Mouse (Mus musculus) granulocyte monocyte progenitor cell, adult 5-6 weeks (primary cell): ENCODE results near the gene Odf3. TPM values are rescaled to one million over a fixed set of nuclear protein-coding genes. Genes with fewer than 3 reads are reported as not detected.
A peak's percentile ranks its signal among the peaks of the same experiment; 100 is the strongest.

Source experiments
- ATAC-seq: replicated peaks from 2 replicates; pipeline ENCODE4 v1.8.0; 2016; ENCODE audit warnings: mild to moderate bottlenecking, moderate TSS enrichment, inconsistent platforms; ENCODE audit not compliant: poor library complexity, severe bottlenecking
- total RNA-seq, 2 experiments: library from RNA; stranded (forward) in 1 of 2; stranded (reverse) in 1 of 2; fragments of 200-712, 200-1000 nt in 1 of 2; fragments of >200 nt in 1 of 2; fragmentation: Nextera tagmentation in 1 of 2; gene quantifications; 2 replicates each; pipeline ENCODE4 v1.2.3; 2014 to 2017

The Odf3 gene
- total RNA-seq, 2 experiments from 2014 or later: not detected

DNA sequence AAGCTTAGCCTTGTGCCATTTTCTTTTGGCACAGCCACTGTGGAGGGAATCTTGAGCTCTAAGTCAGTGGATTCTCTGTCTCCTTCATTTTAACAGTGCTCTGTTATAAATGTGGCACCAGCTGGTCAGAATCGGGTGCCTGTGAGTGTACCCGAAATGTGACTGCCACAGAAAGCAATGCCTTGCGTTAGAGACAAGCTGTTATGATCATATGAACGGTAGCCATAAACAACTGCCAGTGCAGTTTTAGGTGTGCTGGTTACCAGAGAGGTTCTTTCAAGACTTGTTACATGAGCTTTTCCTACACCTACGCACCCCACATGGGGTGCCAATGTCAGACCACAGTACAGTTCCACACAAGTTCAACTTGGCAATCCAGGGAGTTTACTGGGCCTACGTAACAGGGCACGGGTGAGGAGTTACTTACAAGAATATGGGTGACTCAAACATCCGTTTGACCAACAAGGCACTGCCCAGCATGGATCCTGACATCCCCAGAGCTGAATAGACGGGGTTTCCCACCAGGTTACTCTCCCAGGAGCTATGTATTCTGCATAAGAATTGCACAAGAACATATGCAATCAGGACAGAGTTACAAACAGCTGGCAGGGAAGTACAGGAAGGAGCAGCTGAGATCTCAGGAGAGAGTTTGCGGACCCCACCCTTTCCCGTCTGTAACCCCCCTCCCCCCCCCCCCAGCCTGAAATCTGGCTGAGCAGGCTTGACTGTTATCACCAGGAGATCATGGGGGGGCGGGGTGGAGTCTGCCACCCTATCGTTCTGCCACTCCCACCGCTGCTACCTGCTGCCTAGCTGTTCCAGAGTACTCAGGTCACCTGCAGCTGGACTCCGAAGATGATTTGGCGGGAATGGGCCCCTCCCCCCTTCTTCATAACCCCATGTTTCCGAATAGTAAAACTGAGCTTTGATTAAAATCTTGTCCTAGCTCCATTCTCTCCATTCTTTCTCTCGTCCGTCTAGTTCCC is 6.6 kb upstream of the Odf3 start:
- no peak for ATAC-seq

DNA sequence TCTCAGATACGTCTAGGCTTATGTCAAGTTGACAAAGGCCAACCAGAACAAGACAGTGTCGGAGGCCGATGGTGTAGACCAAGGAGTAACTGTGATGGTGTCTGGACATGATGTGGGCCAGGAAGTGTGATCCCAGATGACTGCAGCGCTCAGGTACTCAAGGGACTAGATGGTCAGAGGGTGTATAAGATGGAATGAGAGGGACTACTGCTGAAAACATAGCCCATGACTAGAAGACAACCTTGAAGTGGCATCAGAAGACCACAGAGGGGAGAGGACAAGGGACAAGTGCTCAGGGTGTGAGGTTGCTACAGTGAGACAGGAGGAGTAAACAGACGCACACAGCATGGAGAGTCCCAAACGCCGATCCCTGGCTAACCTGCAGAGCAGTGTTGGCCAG is 3.8 kb upstream of the Odf3 start:
- no peak for ATAC-seq

DNA sequence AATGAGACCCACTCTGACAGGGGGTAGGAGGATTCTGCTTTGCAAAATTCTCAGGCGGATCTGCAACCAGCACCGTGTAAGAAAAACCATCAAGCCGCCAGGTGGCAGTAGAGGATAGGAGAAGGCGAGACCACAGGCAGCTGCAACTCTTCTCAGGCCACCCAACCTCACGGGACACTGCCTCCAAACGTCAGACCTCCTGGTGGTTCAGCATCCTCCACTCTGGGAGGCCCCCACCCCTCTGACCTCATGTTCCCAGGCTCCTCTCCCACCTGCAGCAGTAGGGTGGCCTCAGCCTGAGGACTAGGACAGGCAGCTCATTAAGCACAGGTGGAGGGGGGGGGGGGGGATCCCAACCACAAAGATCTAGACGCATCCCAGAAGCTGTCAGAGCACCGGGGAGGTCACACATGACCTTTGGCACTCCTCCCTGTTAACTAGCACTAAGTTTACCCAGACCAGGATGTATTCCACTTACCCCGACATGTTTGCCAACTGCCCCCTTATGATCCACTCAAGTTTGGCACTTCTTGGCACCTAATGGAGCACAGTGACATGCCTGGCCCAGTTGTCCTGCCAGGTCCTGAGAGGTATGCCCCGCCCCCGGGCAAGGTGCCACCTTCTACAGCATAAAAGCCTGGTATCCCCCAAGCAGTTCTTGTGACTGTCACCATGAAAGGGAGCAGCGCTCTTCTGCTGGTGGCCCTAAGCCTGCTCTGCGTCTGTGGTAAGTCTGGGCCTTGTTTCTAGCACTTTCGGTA is 2.5 kb upstream of the Odf3 start, which contains the start of gene Scgb1c1:
Gene Scgb1c1, plus strand, starts transcription at position 643 of the 761 bp plus-strand sequence.
- peak; percentile 91 for ATAC-seq

- no peak for ATAC-seq
These were observed 1.9 kb upstream of the Odf3 start for GRCm38 (mm10) chr7:140845683-140846082.

DNA sequence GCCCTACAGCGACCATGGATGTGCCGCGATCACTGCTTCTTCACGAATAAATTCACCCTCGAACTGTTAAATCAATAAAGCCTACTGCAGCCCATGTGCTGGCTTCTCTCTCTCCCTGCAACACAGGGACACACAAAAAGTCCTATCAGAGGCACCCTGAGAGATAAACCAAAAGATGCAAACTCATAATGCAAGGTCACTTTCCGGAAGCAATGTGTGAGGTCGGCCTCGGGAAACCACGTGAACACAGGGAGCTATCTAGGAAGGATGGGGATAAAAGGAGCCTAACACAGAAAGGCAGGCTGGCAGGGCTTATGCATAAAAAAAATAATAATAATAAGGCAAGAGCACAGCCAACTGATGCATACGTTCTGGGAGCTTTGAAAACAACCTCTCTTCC is 929 bp upstream of the Odf3 start:
- ATAC-seq: no peak

DNA sequence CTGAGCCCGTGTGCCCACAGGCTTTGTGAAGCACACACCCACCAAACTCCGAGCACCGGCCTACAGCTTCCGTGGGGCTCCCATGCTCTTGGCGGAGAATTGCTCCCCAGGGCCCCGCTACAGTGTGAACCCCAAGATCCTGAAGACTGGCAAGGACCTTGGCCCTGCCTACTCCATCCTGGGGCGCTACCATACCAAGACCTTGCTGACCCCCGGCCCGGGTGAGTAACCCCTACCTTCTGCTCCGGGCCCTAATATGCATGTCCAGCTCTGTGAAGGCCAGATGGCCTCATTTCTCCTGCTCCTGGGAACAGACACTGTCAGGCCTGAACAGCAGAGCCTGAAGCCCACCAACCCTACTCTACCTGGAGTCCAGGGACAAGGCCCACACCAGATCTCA is 986 bp downstream of the Odf3 start:
- ATAC-seq: no peak

- no peak for ATAC-seq
These were observed 4.3 kb downstream of the Odf3 start for GRCm38 (mm10) chr7:140851916-140852315.

DNA sequence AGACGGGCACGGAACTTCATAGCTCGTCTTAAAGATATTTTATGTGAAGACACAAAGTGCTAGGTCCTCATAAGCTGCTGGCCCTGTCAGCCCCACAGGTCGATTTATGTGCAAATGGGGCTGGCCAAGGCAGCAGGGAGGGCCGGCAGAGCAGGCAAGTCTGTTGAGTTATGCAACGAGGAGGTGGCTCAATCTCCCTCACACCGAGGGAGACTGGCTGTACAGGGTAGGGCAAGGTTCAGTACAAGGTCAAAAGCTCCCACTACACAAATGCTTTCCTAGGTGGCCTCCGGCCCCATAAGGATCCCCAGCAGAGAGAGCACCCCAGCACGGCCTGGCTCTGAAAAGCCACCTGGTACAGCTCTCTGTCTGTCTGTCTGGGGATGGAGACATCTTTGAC is 5.8 kb downstream of the Odf3 start:
- no peak for ATAC-seq

DNA sequence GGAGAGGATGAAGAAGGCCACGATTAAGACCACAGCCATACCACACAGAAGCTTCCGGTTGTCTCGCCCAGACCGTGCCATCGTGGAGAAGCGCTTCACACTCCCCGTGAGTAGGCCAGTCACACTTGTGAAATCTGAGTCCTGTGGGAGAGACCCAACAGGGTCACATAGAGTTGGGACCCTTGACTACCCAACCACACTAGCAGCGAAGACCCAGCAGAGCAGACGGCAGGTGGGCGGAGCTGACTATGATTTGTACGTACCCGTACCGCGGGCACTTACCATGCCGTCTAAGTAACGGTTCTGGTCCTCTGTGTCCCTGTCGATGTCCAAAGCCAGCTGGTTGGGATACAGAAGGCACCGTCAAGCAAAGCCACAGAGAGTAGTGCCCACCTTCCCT is 6.9 kb downstream of the Odf3 start:
- ATAC-seq: no peak

GRCm38 (mm10) chr7:140855181-140855580 is 7.6 kb downstream of the Odf3 start:
- no peak for ATAC-seq

DNA sequence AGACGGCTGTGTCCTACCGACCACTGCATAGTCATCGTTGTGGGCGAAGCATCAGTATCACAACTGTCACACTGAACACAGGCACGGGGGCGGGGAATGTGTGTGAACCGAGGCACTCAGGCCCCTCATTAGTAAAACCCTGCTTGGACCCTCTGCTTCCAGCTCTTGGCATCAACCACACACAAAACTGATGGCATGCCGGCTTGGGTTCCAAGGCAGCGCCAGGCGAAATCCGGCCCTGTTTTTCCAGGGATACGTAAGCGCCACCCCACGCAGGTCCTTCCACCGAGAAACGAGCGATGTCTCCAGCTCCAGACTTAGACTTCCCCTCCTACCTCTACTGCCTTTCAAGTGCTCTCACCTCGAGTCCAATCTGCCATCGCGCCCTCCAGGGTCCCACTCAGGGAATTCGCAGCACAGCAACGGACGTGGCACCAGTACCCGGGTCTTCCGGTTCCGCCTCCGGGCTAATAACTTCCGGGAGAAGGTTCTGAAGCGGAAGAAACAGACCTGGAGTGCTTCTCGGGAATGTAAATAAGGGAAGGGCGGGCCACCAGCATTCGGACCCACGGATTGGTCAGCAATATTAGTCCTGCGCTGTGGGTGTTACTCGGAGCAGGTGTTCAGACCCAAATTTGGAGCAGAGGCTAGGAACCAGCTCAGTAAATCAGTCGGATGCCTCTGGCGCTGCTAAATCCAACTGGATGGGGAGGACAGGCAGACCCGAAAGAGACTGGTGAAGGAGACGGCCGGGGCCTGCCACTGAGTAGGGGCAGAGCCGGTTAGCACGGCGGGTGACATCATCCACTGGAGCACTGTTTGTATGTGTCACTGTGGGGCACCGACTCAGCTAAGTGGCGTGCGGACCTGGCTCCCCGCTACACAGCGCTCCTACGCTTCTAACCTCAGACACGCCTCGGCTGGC is 8.5 kb downstream of the Odf3 start, which contains the start of gene Gm45785:
Gene Gm45785, minus strand, starts transcription at position 472 of the 925 bp plus-strand sequence.
- ATAC-seq: peak; percentile 54

DNA sequence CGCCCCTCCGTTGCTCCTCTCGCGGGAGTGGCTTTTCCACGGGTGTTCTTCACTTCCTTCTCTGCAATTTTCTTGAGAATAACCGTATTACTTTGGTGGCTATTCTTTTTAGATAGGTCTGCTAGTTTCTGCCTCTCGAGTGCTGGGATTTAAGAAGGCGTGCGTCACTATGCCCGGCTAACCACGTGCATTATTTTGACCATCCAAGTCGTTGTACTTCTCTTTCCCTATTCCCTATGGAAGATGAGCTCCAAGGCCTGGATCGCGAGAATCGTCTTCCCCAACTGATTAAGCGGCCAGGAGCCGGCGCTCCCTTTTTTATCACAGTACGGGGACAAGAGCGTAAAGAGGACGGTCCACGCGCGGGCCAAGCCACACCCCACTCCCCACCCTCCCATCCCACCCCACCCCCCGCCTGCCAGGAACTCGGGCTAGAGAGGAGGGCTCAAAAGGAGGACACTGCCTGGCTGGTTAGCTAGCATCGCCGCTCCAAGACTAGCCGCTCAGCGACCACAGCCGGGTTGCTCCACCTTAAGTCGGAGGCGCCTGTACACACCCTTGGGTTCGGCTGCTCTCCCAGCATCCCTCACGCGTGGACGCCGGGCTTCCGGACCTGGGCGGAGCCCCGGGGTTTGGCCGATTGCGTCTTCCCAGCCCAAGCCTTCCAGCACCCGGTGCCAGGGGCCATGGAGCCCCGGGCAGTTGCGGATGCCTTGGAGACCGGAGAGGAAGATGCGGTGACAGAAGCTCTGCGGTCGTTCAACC is 9.4 kb downstream of the Odf3 start, which contains the start of gene Ric8a:
Gene Ric8a, plus strand, starts transcription at position 173 of the 765 bp plus-strand sequence.
- ATAC-seq: peak; percentile 63

GRCm38 (mm10) chr7:140857550-140858505 is 10.2 kb downstream of the Odf3 start, which contains the start of gene Bet1l:
Gene Bet1l (minus strand): TSS chr7:140857577.
- no peak for ATAC-seq

DNA sequence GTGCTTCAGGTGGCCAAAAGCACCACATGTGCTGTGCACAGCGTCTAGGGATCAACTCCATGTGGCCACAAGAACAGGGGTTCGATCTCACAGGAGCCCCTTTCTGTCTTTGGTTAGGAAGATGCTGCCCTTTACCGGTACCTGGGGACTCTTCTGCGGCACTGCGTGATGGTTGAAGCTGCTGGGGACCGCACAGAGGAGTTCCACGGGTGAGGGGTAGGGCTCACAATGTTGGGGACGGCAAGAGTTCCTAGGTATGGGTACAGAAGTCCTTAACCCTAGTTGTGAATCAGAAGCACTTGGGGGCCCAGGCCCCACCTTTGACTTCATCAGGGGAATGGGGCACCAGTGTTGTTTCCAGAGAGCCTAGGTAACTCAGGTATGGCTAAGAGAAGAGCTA is 11.1 kb downstream of the Odf3 start:
- ATAC-seq: no peak

GRCm38 (mm10) chr7:140859997-140860396 is 12.4 kb downstream of the Odf3 start:
- no peak for ATAC-seq

- no peak for ATAC-seq
These were observed 13.1 kb downstream of the Odf3 start for GRCm38 (mm10) chr7:140860728-140861127.

DNA sequence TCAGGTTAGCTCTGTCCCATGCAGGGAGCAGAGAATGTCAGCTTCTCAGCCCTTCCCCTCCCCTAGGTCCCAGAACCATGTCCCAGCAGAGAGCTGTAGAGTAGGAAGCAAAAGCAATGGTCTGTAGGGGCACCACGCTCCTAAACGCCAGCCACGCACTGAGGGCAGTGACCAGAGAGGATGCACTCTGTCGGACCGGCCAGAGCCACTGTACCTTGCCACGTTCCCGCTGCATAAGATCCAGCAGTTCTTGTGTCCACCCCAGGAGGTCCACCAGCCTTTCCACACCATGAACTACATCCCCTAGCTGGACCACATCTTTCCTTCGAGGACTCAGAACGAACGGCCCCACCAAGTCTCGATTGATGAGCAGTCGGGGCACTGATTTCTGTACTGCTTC is 17.2 kb downstream of the Odf3 start:
- ATAC-seq: no peak

GRCm38 (mm10) chr7:140874224-140874623 is 26.6 kb downstream of the Odf3 start:
- ATAC-seq: peak; percentile 85
